Mouse (Mus musculus): Measurements from ENCODE around the gene Wdr6. TPM values are rescaled to one million over a fixed set of nuclear protein-coding genes. Genes with fewer than 3 reads are reported as not detected.

Gene Wdr6
- total and polyA plus RNA-seq, 3 experiments = 43.5 to 44.9 TPM; not detected in 1

DNA sequence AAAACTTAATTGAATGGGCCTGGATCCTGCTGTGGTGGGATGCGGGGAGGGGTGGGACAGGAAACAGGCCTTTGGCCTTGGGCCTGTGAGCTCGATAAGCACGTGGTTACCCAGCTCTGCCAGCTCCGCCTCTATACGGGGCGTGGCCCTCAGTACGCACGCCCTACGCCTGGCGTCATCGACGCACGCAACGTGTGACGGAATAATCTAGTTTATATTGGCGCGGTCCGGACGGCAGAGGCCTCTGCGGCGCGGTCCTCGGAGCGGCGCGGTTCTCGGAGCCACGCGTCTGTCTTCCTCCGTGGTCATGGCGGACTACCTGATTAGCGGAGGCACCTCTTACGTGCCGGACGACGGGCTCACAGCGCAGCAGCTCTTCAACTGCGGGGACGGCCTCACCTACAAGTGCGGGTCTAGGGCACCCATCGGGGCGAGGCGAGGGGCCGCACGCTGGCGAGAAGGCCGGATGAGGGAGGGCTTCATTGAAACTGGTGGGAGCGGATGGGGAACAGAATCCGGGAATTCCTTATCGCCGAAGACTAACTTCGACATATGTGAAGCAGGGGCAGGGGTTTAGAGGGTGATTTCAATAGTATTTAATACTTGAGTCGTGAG is 18.2 kb downstream of the Wdr6 start, which contains the start of gene Impdh2 (continued):
- peak in 1 of 2 experiments; percentile 14; a peak in 1 of 4 replicates for TF ChIP-seq USF2 (IDR thresholded peaks at IDR 0.05; ENCODE audit: borderline replicate concordance in 1 of 2, insufficient read depth in 1 of 2, low read depth in 1 of 2, low read length in 2 of 2)
- TF ChIP-seq MXI1 (IDR thresholded peaks at IDR 0.05; ENCODE audit: low read depth, low read length) = peak; percentile 98
- TF ChIP-seq TAL1 (IDR thresholded peaks at IDR 0.05; ENCODE audit: low read length) = peak; percentile 71
- peak; percentile 97 for TF ChIP-seq SIN3A (IDR thresholded peaks at IDR 0.05; ENCODE audit: low read length)
- TF ChIP-seq RAD21 (IDR thresholded peaks at IDR 0.05; ENCODE audit: low read depth, low read length) = no peak
- TF ChIP-seq NELFE (IDR thresholded peaks at IDR 0.05; ENCODE audit: low read depth, low read length) = peak; percentile 93
- peak in 1 of 2 experiments; percentile 60; a peak in 2 of 4 replicates for TF ChIP-seq EP300 (IDR thresholded peaks at IDR 0.05; ENCODE audit: low read depth in 1 of 2, low read length in 2 of 2)
- TF ChIP-seq MYB (IDR thresholded peaks at IDR 0.05; ENCODE audit: low read depth, low read length) = no peak
- TF ChIP-seq POLR2A (IDR thresholded peaks at IDR 0.05; ENCODE audit: control insufficient read depth in 1 of 2, insufficient read depth in 1 of 2, low read depth in 1 of 2, low read length in 2 of 2, poor library complexity in 1 of 2) = peak; percentile 95 to 98
- no peak for TF ChIP-seq ZKSCAN1 (IDR thresholded peaks at IDR 0.05; ENCODE audit: low read depth, low read length)
- TF ChIP-seq MYC (IDR thresholded peaks at IDR 0.05; ENCODE audit: low read depth, low read length) = peak; percentile 99
- TF ChIP-seq GATA1 (IDR thresholded peaks at IDR 0.05; ENCODE audit: low read depth, low read length) = peak; percentile 44; the same call in 1 of the 2 replicates
- no peak for TF ChIP-seq MAFK (IDR thresholded peaks at IDR 0.05; ENCODE audit: borderline replicate concordance, low read depth, low read length)
- peak; percentile 100 for TF ChIP-seq MAX (IDR thresholded peaks at IDR 0.05; ENCODE audit: low read length)
- TF ChIP-seq BHLHE40 (IDR thresholded peaks at IDR 0.05; ENCODE audit: borderline replicate concordance, low read depth, low read length) = peak; percentile 63; the same call in 1 of the 2 replicates
- TF ChIP-seq USF1 (IDR thresholded peaks at IDR 0.05; ENCODE audit: low read depth, low read length) = peak; percentile 86

DNA sequence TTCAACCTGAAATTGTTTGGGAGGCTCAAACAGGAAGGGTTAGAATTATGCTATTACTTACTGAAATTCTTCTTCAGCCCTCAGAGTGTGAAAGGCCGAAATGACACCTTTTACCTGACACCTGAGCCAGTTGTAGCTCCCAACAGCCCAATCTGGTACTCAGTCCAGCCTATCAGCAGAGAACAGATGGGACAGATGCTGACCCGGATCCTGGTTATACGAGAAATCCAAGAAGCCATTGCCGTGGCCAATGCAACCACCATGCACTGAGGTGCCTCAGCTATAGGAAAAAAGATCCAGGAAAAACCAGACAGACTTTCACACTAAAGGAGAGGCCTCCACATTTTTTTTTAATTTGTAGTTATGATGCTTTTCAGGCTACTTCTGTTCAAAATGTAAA is 19.4 kb downstream of the Wdr6 start:
- Histone ChIP-seq H3K4me3 (ENCODE audit: control insufficient read depth in 1 of 2, insufficient read depth in 1 of 2, low read depth in 2 of 2, low read length in 2 of 2) (no peak overlapping the region), H3K9me3 (replicated peaks; ENCODE audit: insufficient read depth, low read length) (no peaks in the 10 kb centered on the region), H3K36me3 (ENCODE audit: control insufficient read depth in 1 of 2, insufficient read depth in 2 of 2, low read length in 2 of 2) (peaks cover 24 to 30% of the 10 kb centered on the region in 2 experiments), H3K27me3 (ENCODE audit: control insufficient read depth in 1 of 2, insufficient read depth in 2 of 2, low read length in 2 of 2) (no peaks in the 10 kb centered on the region), H3K4me1 (ENCODE audit: control insufficient read depth in 1 of 2, insufficient read depth in 2 of 2, low read length in 2 of 2) (peaks cover 0 to 24% of the 10 kb centered on the region in 2 experiments; a peak in 3 of 4 replicates), H3K27ac (ENCODE audit: control insufficient read depth, low read depth, low read length) (no peak overlapping the region), H3K79me2 (ENCODE audit: control insufficient read depth, insufficient read depth, low read length, poor library complexity) (peaks cover 20% of the 10 kb centered on the region), H3K9ac (ENCODE audit: control insufficient read depth, low read depth, low read length, poor library complexity, severe bottlenecking) (no peak overlapping the region)
- TF ChIP-seq ZNF384 (IDR thresholded peaks at IDR 0.05; ENCODE audit: low read depth, low read length) = no peak
- no peak for DNase-seq (ENCODE audit: low read depth, low spot score)

DNA sequence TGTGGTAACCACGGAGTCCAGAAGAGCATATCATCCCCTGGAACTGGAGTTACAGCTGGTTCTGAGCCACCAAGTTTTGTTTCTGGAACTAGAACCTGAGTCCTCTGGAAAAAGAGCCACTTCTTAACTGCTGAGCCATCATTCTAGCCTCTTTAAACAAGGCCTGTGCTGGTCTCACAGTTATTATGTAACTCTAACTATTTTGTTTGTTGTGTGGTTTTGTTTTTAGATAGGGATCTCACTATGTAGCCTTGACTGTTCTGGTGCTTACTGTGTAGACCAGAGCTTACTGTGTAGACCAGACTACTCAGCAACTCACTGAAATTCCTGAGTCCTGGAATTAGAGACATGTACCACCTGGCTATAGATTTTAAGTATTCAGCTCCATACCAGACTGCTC is 31.7 kb downstream of the Wdr6 start:
- no peaks in the 10 kb centered on the region for H3K4me1 ChIP-seq (ENCODE audit: control insufficient read depth in 1 of 2, insufficient read depth in 2 of 2, low read length in 2 of 2)
- TF ChIP-seq ZNF384 (IDR thresholded peaks at IDR 0.05; ENCODE audit: low read depth, low read length) (no peak), RAD21 (IDR thresholded peaks at IDR 0.05; ENCODE audit: low read depth, low read length) (no peak)
- peaks cover 0 to 55% of the 10 kb centered on the region in 2 experiments; a peak in 3 of 4 replicates for H3K36me3 ChIP-seq (ENCODE audit: control insufficient read depth in 1 of 2, insufficient read depth in 2 of 2, low read length in 2 of 2)
- no peaks in the 10 kb centered on the region for H3K27me3 ChIP-seq (ENCODE audit: control insufficient read depth in 1 of 2, insufficient read depth in 2 of 2, low read length in 2 of 2)
- H3K9me3 ChIP-seq (replicated peaks; ENCODE audit: insufficient read depth, low read length) = no peaks in the 10 kb centered on the region
- no peak overlapping the region for H3K4me3 ChIP-seq (ENCODE audit: control insufficient read depth in 1 of 2, insufficient read depth in 1 of 2, low read depth in 2 of 2, low read length in 2 of 2)
- no peak for DNase-seq (ENCODE audit: low read depth, low spot score)
- H3K79me2 ChIP-seq (ENCODE audit: control insufficient read depth, insufficient read depth, low read length, poor library complexity) = no peaks in the 10 kb centered on the region
- no peak overlapping the region for H3K9ac ChIP-seq (ENCODE audit: control insufficient read depth, low read depth, low read length, poor library complexity, severe bottlenecking)
- no peak overlapping the region for H3K27ac ChIP-seq (ENCODE audit: control insufficient read depth, low read depth, low read length)
